Mouse (Mus musculus) heart, embryonic 11.5 days (tissue): ENCODE results near the gene Hvcn1. TPM values are rescaled to one million over a fixed set of nuclear protein-coding genes. Genes with fewer than 3 reads are reported as not detected.

Experiments used
- ATAC-seq: fragments of 200-750 bp; cut with Nextera tagmentation; replicated peaks from 2 replicates; pipeline ENCODE4 v1.8.0; 2017; ENCODE audit warnings: moderate library complexity; ENCODE audit not compliant: insufficient number of reproducible peaks, low FRiP score, low TSS enrichment
- H3K27ac ChIP-seq: fragments of 300-500 bp; sonication (generic); 2 replicates; pipeline ENCODE4 v1.5.1; 2014; ENCODE audit warnings: mild to moderate bottlenecking, low read depth, low read length
- H3K27me3 ChIP-seq: fragments of 300-500 bp; sonication (generic); 2 replicates; pipeline ENCODE4 v1.6.1; 2014; ENCODE audit warnings: mild to moderate bottlenecking, low read length, mixed read lengths; ENCODE audit not compliant: control insufficient read depth, insufficient read depth
- H3K36me3 ChIP-seq: fragments of 300-500 bp; sonication (generic); 2 replicates; pipeline ENCODE4 v1.6.1; 2014; ENCODE audit warnings: mild to moderate bottlenecking, low read length, moderate library complexity, mixed read lengths; ENCODE audit not compliant: control insufficient read depth, insufficient read depth
- H3K4me1 ChIP-seq: fragments of 300-500 bp; sonication (generic); 2 replicates; pipeline ENCODE4 v1.6.1; 2014; ENCODE audit warnings: low read length; ENCODE audit not compliant: control insufficient read depth, insufficient read depth
- H3K4me2 ChIP-seq: fragments of 300-500 bp; sonication (generic); 2 replicates; pipeline ENCODE4 v1.6.1; 2014; ENCODE audit warnings: mild to moderate bottlenecking, moderate library complexity
- H3K4me3 ChIP-seq: fragments of 300-500 bp; sonication (generic); 2 replicates; pipeline ENCODE4 v1.5.1; 2014; ENCODE audit warnings: low read depth, low read length
- H3K9ac ChIP-seq: fragments of 300-500 bp; sonication (generic); 2 replicates; pipeline ENCODE4 v1.6.1; 2014; ENCODE audit warnings: mild to moderate bottlenecking, low read depth, low read length, moderate library complexity
- H3K9me3 ChIP-seq: fragments of 300-500 bp; sonication (generic); replicated peaks from 2 replicates; pipeline ENCODE4 v1.6.1; 2016; ENCODE audit warnings: low read length; ENCODE audit not compliant: control insufficient read depth
- WGBS: fragments of 180-500 bp; shearing (Covaris S2); extraction: QIAGEN DNeasy Blood & Tissue Kit; methylation state at CpG from one replicate; pipeline ENCODE4 v1.1.7; 2014; ENCODE audit not compliant: insufficient replicate concordance; 5-methylcytosine and 5-hydroxymethylcytosine counted together
- polyA plus RNA-seq: library from polyadenylated mRNA; unstranded; fragments of >200 nt; fragmentation: Nextera tagmentation; extraction: Ambion mirVana; gene quantifications from 2 replicates; pipeline ENCODE4 v1.2.1, GENCODE M21; 2014

Gene Hvcn1
- polyA plus RNA-seq, 1 experiment from 2014 or later: 2.7 TPM

DNA sequence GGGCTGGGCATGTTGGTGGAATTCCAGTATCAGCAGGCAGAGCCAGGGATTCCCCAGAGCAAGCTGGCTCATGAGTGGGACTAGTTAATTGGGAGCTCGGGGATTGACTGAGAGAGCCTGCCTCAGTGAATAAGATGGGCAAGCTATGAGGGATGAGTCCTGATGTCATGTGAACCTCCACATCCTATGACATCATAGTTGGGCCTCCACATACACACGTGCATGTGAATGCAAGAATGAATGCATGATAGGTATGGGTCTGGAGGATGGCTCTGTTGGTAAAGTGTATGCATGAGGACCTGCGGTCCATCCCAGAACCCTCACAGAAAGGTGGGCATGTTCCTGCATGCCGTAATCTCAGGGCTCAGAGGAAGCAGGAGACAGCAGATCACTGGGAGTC lies 14.5 kb downstream of the Hvcn1 start:
- no peaks in the 10 kb centered on the region for H3K9me3 ChIP-seq
- H3K27me3 ChIP-seq: no peaks in the 10 kb centered on the region
- no peak for ATAC-seq
- no peaks in the 10 kb centered on the region for H3K36me3 ChIP-seq
- H3K4me3 ChIP-seq: no peak overlapping the region
- no peak overlapping the region for H3K4me2 ChIP-seq
- H3K4me1 ChIP-seq: peaks cover 8% of the 10 kb centered on the region
- H3K27ac ChIP-seq: no peak overlapping the region
- WGBS: 81% methylated on average over 4 of the region's 4 CpGs
- no peak overlapping the region for H3K9ac ChIP-seq

DNA sequence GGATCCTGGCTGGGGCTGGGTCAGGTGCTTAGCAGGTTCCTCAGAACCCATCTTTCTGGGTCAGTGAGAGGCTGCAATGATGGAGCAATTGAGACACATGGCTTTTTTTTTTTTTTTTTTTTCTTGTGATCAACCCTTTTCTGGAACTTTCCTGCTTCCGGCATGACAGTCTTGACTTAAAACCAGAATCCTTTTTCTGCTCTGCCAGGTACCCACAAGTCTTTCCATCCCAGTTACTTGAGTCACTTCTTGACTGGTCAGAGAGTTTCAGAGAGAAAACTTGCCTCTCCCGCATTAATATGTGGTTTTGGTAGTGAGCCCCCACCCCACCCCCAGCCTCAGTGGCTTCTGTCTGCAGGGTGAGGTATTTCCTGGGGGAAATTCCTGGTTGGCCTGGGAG lies 17.7 kb downstream of the Hvcn1 start:
- Histone ChIP-seq H3K9me3 (no peaks in the 10 kb centered on the region; the same call in 1 of the 2 replicates), H3K9ac (no peak overlapping the region), H3K4me2 (no peak overlapping the region), H3K4me3 (no peak overlapping the region), H3K27ac (no peak overlapping the region), H3K36me3 (no peaks in the 10 kb centered on the region), H3K27me3 (no peaks in the 10 kb centered on the region), H3K4me1 (peaks cover 8% of the 10 kb centered on the region)
- 87% methylated on average over 2 of the region's 2 CpGs for WGBS
- no peak for ATAC-seq

DNA sequence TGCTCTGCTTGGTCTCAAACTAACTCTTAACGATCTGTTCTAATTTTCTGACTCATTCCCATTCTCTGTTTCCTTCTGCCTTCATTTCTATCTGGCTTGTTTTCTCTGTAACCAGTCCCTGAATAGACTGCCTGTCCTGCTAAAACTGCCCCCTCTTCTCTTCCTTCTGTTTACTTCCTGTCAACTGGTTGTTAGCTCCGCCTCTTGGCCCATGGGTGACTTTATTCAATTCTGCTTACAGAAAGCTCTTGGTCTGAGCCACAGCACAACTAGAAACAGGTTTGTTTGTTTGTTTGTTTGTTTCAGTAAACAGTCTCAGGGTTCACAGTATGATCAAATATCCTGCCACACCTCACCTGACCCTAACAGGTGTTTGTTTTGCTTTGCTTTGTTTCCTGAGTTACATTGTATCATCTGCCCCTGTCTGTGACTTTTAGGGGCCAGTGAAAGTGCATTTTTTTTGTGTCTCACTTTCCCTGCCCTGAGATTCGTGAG lies 21.7 kb downstream of the Hvcn1 start:
- Histone ChIP-seq H3K4me1 (no peaks in the 10 kb centered on the region), H3K9ac (no peak overlapping the region), H3K27ac (no peak overlapping the region), H3K27me3 (no peaks in the 10 kb centered on the region), H3K9me3 (no peaks in the 10 kb centered on the region; the same call in 1 of the 2 replicates), H3K4me2 (no peak overlapping the region), H3K36me3 (no peaks in the 10 kb centered on the region), H3K4me3 (no peak overlapping the region)
- no peak for ATAC-seq
- WGBS: 73% methylated on average over 3 of the region's 3 CpGs

DNA sequence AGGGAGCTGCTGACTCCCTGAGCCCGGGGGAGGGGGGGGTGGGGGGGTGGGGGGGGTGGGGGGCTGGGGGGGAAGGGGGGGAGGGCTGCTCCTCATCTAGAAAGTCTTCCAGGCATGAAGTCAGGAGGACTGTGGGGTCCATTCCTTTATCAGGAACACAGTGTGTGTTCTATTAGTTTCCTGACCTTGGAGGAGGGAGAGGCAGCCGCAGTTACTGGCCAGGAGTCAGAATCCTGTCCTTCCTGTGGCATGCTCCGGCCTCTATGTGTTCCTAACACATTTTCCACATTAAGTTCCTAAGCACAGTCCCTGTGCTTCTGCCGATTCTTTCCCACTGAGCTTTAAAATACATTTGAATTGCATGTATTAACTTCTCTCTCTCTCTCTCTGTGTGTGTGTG lies 22.2 kb downstream of the Hvcn1 start:
- WGBS: 51% methylated on average over 4 of the region's 4 CpGs
- H3K4me1 ChIP-seq: no peaks in the 10 kb centered on the region
- no peak overlapping the region for H3K9ac ChIP-seq
- no peak for ATAC-seq
- H3K4me2 ChIP-seq: no peak overlapping the region
- no peak overlapping the region for H3K4me3 ChIP-seq
- H3K27me3 ChIP-seq: no peaks in the 10 kb centered on the region
- no peak overlapping the region for H3K27ac ChIP-seq
- no peaks in the 10 kb centered on the region; the same call in 1 of the 2 replicates for H3K9me3 ChIP-seq
- no peaks in the 10 kb centered on the region for H3K36me3 ChIP-seq

DNA sequence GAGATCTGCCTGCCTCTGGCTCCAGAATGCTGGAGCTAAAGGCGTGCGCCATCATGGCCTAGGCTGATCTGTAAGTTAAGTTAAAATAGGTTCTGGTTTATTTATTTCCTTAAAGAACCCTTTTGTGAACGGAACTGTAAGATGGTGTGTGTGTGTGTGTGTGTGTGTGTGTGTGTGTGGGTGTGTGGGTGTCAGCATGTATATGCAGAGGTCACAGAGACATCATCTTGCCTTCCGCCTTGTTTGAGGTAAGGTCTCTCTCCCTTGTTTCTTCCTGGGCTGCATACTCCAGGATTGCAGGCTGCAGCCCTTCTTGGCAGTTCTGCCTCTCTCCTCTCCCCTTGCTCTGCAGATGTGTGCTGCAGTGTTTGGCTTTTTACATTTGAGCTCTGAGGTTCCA lies 24.2 kb downstream of the Hvcn1 start:
- no peak for ATAC-seq

DNA sequence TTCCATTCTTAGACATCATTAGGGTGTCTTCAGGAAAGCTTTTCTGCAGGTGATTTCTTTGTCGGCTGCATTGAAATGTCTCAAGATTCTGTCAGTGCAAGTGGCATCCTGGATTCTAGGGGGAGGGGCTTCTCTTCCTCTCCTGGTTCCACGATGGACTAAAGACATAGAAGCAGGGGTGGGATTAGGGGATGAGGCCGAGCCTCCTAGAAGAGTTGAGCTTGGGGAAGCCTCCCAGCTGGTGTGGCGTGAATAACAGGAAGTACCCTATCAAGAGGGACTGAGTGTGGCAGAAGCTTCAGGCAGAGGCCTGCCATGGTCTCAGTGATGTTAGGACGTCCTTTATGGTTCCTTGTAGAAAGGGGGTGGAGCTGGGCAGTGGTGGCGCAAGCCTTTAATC lies 24.8 kb downstream of the Hvcn1 start:
- Histone ChIP-seq H3K36me3 (no peaks in the 10 kb centered on the region), H3K27ac (no peak overlapping the region), H3K27me3 (no peaks in the 10 kb centered on the region), H3K4me1 (no peaks in the 10 kb centered on the region), H3K9ac (no peak overlapping the region), H3K9me3 (no peaks in the 10 kb centered on the region; the same call in 1 of the 2 replicates), H3K4me3 (no peak overlapping the region), H3K4me2 (no peak overlapping the region)
- 52% methylated on average over 6 of the region's 6 CpGs for WGBS
- no peak for ATAC-seq

More for the DNA sequence above, 24.2 kb downstream of the Hvcn1 start:
- H3K9ac ChIP-seq: no peak overlapping the region
- no peak overlapping the region for H3K4me3 ChIP-seq
- 77% methylated on average over 4 of the region's 4 CpGs for WGBS
- H3K4me1 ChIP-seq: no peaks in the 10 kb centered on the region
- no peak overlapping the region for H3K4me2 ChIP-seq
- H3K27me3 ChIP-seq: no peaks in the 10 kb centered on the region
- no peaks in the 10 kb centered on the region for H3K36me3 ChIP-seq
- no peaks in the 10 kb centered on the region; the same call in 1 of the 2 replicates for H3K9me3 ChIP-seq
- H3K27ac ChIP-seq: no peak overlapping the region

DNA sequence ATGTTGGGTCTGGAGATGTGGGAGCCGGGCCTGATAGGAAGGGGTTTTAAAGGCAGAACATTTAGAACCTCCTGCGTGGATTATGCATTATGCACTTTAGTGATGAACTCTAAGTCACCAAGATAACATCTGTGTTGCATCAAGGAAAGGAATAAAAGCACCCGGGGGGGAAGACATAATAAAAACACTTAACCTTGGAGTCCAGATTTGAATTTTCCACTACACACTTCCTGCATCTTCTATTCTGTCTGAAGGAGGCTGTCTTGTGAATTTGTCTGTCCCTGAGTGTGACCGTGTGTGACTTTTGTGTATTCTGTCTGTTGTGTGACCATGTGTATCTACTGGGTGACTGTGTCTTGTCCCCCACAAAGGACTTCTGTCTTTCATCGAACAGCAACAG lies 25.4 kb downstream of the Hvcn1 start:
- no peak overlapping the region for H3K4me3 ChIP-seq
- WGBS: 69% methylated on average over 5 of the region's 5 CpGs
- H3K9me3 ChIP-seq: no peaks in the 10 kb centered on the region; the same call in 1 of the 2 replicates
- H3K9ac ChIP-seq: no peak overlapping the region
- no peak overlapping the region for H3K27ac ChIP-seq
- no peak for ATAC-seq
- H3K4me2 ChIP-seq: no peak overlapping the region
- H3K27me3 ChIP-seq: no peaks in the 10 kb centered on the region
- H3K36me3 ChIP-seq: no peaks in the 10 kb centered on the region
- no peaks in the 10 kb centered on the region for H3K4me1 ChIP-seq

DNA sequence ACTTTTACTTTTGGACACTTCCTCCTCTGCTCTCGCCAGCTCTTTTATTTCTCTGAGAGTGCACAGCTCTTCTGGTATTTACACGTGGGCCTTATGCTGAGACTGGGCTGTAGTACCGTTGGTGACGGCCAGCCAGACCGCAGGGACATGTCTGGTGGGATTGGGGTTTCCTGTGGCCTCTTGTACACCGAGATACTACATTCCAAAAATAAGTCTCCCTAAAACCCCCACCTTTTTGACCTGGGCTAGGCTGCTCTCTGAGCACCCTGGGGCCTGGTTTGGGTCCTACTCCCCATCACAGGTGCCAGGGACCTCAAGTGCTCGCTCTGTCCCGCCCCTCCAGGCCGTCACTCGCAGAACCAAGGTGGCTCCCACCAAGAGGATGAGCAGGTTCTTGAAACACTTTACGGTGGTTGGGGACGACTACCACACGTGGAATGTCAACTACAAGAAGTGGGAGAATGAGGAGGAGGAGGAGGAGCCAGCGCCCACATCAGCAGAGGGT lies 26.5 kb downstream of the Hvcn1 start:
- Histone ChIP-seq H3K4me2 (no peak overlapping the region), H3K4me3 (no peak overlapping the region), H3K27me3 (no peaks in the 10 kb centered on the region), H3K9me3 (no peaks in the 10 kb centered on the region; the same call in 1 of the 2 replicates), H3K9ac (no peak overlapping the region), H3K36me3 (no peaks in the 10 kb centered on the region; the same call in 1 of the 2 replicates), H3K27ac (no peak overlapping the region), H3K4me1 (no peaks in the 10 kb centered on the region)
- ATAC-seq: no peak
- WGBS: 77% methylated on average over 14 of the region's 14 CpGs

DNA sequence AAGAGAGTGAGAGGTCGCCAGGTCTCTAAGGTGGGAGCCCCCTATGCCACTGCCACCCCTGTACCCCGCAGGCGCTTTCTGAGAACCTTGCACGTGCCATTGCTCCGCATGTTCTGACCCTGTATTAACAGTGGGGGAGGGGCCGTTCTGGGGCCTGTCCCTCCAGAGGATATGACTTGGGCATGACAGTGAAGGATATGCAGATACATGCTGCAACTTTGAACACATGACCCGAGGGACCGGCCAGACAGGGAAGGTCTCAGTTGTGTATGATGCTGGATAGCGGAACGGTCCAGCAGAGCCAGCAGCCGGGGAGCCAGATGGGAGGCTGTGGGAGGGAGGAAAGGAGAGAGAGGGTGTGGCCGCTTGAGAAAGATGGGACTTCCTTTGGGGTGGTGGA lies 27.1 kb downstream of the Hvcn1 start:
- no peak overlapping the region for H3K27ac ChIP-seq
- no peak overlapping the region for H3K4me2 ChIP-seq
- no peak overlapping the region for H3K4me3 ChIP-seq
- no peaks in the 10 kb centered on the region; the same call in 1 of the 2 replicates for H3K36me3 ChIP-seq
- no peak for ATAC-seq
- no peaks in the 10 kb centered on the region for H3K4me1 ChIP-seq
- no peaks in the 10 kb centered on the region for H3K9me3 ChIP-seq
- no peaks in the 10 kb centered on the region for H3K27me3 ChIP-seq
- WGBS: 77% methylated on average over 12 of the region's 12 CpGs
- no peak overlapping the region for H3K9ac ChIP-seq
